Mouse (Mus musculus) limb, embryonic 14.5 days (tissue): Measurements from ENCODE around the gene Slc38a5. TPM values are rescaled to one million over a fixed set of nuclear protein-coding genes. Genes with fewer than 3 reads are reported as not detected.

Experiments
- ATAC-seq: fragments of 200-750 bp; cut with Nextera tagmentation; 2 replicates; pipeline ENCODE4 v1.8.0; 2017; ENCODE audit warnings: low read depth, moderate number of reproducible peaks, moderate TSS enrichment; ENCODE audit not compliant: low FRiP score
- DNase-seq: peaks from one replicate; pipeline ENCODE4 v3.0.0-alpha.2; 2015; ENCODE audit warnings: low spot score
- H3K27ac ChIP-seq: fragments of 300-500 bp; sonication (generic); replicated peaks from 2 replicates; pipeline ENCODE4 v1.5.1; 2014; ENCODE audit warnings: low read depth, mild to moderate bottlenecking, low read length, moderate library complexity, mixed read lengths
- H3K27me3 ChIP-seq: fragments of 300-500 bp; sonication (generic); 2 replicates; pipeline ENCODE4 v1.6.1; 2014; ENCODE audit warnings: low read length, mixed read lengths; ENCODE audit not compliant: control insufficient read depth, insufficient read depth
- H3K36me3 ChIP-seq: fragments of 300-500 bp; sonication (generic); 2 replicates; pipeline ENCODE4 v1.6.1; 2014; ENCODE audit warnings: mild to moderate bottlenecking, low read length, moderate library complexity, mixed read lengths; ENCODE audit not compliant: control insufficient read depth, insufficient read depth
- H3K4me1 ChIP-seq: fragments of 300-500 bp; sonication (generic); 2 replicates; pipeline ENCODE4 v1.6.1; 2014; ENCODE audit warnings: antibody characterized with exemption, low read length, mixed read lengths; ENCODE audit not compliant: control insufficient read depth, insufficient read depth
- H3K4me2 ChIP-seq: fragments of 300-500 bp; sonication (generic); replicated peaks from 2 replicates; pipeline ENCODE4 v1.6.1; 2014; ENCODE audit warnings: low read depth, mild to moderate bottlenecking, low read length, moderate library complexity; ENCODE audit not compliant: severe bottlenecking
- H3K4me3 ChIP-seq: fragments of 300-500 bp; sonication (generic); replicated peaks from 2 replicates; pipeline ENCODE4 v1.5.1; 2014; ENCODE audit warnings: low read length
- H3K9ac ChIP-seq: fragments of 300-500 bp; sonication (generic); 2 replicates; pipeline ENCODE4 v1.6.1; 2014; ENCODE audit warnings: mild to moderate bottlenecking, low read depth, low read length, moderate library complexity; ENCODE audit not compliant: severe bottlenecking
- H3K9me3 ChIP-seq: fragments of 300-500 bp; sonication (generic); 2 replicates; pipeline ENCODE4 v1.6.1; 2016; ENCODE audit warnings: low read length; ENCODE audit not compliant: control insufficient read depth
- POLR2A ChIP-seq: fragments of 200-500 bp; IDR thresholded peaks from 2 replicates; pipeline ENCODE4 v1.8.0; 2012; ENCODE audit warnings: inconsistent platforms, mild to moderate bottlenecking, moderate library complexity, borderline replicate concordance; ENCODE audit not compliant: insufficient read depth, insufficient read length; ENCODE audit errors: extremely low read depth
- WGBS: fragments of 180-500 bp; shearing (Covaris S2); extraction: QIAGEN DNeasy Blood & Tissue Kit; methylation state at CpG from one replicate; pipeline ENCODE4 v1.1.7; 2014; 5-methylcytosine and 5-hydroxymethylcytosine counted together
- polyA plus RNA-seq, 2 experiments: library from polyadenylated mRNA; depleted of rRNA in 1 of 2; stranded (reverse) in 1 of 2; unstranded in 1 of 2; fragments of >200 nt; fragmentation: Nextera tagmentation in 1 of 2; extraction: Ambion mirVana in 1 of 2; gene quantifications; 2 replicates each; pipeline versions ENCODE4 v1.2.1 to v1.2.3; 2012 to 2014

Gene Slc38a5
- polyA plus RNA-seq, 2 experiments: 0.67 to 0.80 TPM

DNA sequence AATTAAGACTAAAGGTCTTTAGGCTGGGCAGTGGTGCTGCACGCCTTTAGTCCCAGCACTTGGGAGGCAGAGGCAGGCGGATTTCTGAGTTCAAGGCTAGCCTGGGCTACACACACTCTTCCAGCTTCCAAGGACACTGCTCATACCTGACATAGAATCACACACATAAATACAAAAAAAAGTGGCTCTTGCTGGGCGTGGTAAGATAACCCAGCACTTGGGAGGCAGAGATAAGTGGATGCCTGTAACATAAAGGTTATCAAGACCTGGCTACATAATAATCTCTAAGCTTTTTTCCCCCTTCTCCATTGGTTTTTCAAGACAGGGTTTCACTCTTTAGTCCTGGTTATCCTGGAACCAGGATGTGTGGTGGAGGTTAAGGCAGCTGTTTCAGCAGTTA is 37.3 kb upstream of the Slc38a5 start:
- no peak overlapping the region for H3K4me2 ChIP-seq
- H3K9ac ChIP-seq: no peak overlapping the region
- no peak for DNase-seq
- H3K27me3 ChIP-seq: no peaks in the 10 kb centered on the region
- no peaks in the 10 kb centered on the region for H3K9me3 ChIP-seq
- H3K4me3 ChIP-seq: no peak overlapping the region
- ATAC-seq: no peak
- no peak overlapping the region for H3K27ac ChIP-seq
- no peak for TF ChIP-seq POLR2A
- H3K4me1 ChIP-seq: no peaks in the 10 kb centered on the region
- no peaks in the 10 kb centered on the region for H3K36me3 ChIP-seq
- WGBS: 81% methylated on average over 3 of the region's 3 CpGs

DNA sequence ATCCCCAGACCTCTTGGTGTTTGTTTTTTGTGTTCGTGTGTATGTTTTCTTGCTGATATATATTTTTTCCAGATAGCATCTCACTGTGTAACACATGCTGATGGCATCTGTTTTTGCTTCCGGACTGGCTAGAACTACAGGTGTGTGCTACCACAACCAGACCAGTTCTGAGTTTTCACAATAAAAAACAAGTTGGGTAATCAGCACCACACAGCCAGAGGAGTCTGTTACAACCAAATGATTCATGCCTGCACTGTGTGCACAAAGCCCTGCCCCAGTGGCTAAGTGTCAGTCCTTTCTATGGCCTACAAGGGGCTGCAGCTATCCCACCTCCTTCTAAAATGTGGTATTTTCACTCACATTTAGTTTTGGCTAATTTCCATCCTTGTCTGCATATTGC is 34.2 kb upstream of the Slc38a5 start:
- H3K9ac ChIP-seq: no peak overlapping the region
- no peak overlapping the region for H3K4me3 ChIP-seq
- 52% methylated on average over 2 of the region's 2 CpGs for WGBS
- no peaks in the 10 kb centered on the region for H3K4me1 ChIP-seq
- no peak for ATAC-seq
- no peaks in the 10 kb centered on the region for H3K9me3 ChIP-seq
- H3K27ac ChIP-seq: no peak overlapping the region
- H3K36me3 ChIP-seq: no peaks in the 10 kb centered on the region
- no peak overlapping the region for H3K4me2 ChIP-seq
- no peak for TF ChIP-seq POLR2A
- no peak for DNase-seq
- H3K27me3 ChIP-seq: no peaks in the 10 kb centered on the region

DNA sequence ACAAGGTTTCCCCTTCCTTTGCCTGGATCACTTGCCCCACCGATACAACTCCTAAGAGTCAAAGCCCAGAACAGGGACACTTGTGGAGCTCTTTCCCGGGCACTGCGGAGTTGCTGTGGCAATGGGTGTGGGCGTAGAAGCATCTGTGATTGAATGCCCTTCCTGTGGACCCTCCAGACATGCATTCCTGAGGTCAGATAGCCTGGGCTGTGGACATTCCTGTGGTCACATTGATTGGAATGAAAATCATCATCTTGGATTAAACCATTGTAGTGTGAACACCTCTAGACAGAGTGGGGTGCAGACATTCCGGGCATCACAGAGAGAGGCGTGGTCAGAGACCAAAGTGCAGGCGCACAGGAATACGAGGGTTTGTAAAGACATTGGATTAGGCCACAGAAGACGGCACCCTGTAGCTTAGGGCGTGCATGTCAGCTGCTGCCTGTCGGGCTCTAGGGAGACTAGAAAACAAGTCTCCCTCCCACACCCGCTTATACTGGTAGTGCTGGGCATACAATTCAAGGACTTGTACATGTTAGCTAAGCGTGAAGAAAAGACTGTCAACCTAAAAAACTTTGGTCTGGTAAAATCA is 32.0 kb upstream of the Slc38a5 start:
- 75% methylated on average over 13 of the region's 13 CpGs for WGBS
- no peak for ATAC-seq
- H3K4me1 ChIP-seq: no peaks in the 10 kb centered on the region
- H3K27me3 ChIP-seq: no peaks in the 10 kb centered on the region
- DNase-seq: no peak
- H3K36me3 ChIP-seq: peaks cover 7% of the 10 kb centered on the region; the same call in 1 of the 2 replicates
- no peak overlapping the region for H3K27ac ChIP-seq
- TF ChIP-seq POLR2A: no peak
- no peaks in the 10 kb centered on the region for H3K9me3 ChIP-seq
- H3K9ac ChIP-seq: no peak overlapping the region
- H3K4me2 ChIP-seq: no peak overlapping the region
- no peak overlapping the region for H3K4me3 ChIP-seq

DNA sequence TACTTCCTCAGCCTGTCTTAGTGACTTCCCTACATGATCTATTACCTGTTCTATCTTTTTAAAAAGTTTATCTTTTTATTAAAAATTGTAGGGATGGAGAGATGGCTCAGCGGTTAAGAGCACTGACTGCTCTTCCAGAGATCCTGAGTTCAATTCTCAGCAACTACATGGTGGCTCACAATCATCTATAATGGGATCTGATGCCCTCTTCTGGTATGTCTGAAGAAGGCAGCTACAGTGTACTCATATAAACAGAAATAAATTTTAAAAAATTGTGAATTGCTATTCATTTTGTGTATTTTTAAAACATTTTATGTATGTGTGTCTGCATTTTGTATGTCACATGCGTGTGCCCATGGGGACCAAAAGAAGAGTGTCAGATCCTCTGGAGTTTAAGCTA is 23.3 kb upstream of the Slc38a5 start:
- Histone ChIP-seq H3K4me1 (no peaks in the 10 kb centered on the region), H3K27me3 (no peaks in the 10 kb centered on the region), H3K36me3 (peaks cover 13% of the 10 kb centered on the region; the same call in 1 of the 2 replicates), H3K9me3 (no peaks in the 10 kb centered on the region), H3K27ac (no peak overlapping the region), H3K9ac (no peak overlapping the region), H3K4me2 (no peak overlapping the region), H3K4me3 (no peak overlapping the region)
- DNase-seq (no peak), ATAC-seq (no peak)
- WGBS: 90% methylated on average over 2 of the region's 2 CpGs
- TF ChIP-seq POLR2A: no peak

DNA sequence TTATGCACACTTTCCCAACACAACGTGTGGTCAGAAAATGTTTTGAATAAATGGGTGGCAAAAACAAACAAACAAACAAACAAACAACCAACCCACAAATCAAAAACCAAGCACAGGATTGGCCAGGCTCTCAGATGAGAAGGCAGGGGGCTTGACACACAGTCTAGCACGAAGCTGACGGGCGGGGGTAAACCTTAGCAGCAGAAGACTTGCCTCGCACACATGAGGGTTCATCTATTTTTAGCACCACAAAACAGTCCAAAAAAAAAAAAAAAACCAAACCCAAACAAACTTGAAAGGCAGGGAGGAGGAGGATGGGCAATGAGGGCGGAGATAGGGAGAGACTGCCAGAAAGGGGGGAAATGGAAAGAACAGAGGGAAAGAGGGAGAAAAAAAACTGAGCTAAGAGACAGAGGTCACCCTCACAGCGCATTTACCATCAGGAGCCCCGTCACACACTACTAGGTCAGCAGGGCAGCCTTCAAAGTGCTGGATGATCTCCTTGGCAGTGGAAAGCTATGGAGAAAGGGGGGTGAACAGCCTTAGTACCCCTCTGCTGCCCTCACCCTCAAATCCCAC is 22.3 kb upstream of the Slc38a5 start:
- Histone ChIP-seq H3K36me3 (0 out of 2 replicates have a peak, but pooled peaks cover 8% of the 10 kb centered on the region), H3K4me2 (no peak overlapping the region), H3K9me3 (no peaks in the 10 kb centered on the region), H3K27ac (no peak overlapping the region), H3K4me1 (no peaks in the 10 kb centered on the region), H3K27me3 (no peaks in the 10 kb centered on the region), H3K9ac (no peak overlapping the region), H3K4me3 (no peak overlapping the region)
- no peak for TF ChIP-seq POLR2A
- ATAC-seq: no peak
- no peak for DNase-seq
- 88% methylated on average over 8 of the region's 8 CpGs for WGBS
